21 mouse cellular contexts compared by ENCODE assay signal in the genomic region with DNA sequence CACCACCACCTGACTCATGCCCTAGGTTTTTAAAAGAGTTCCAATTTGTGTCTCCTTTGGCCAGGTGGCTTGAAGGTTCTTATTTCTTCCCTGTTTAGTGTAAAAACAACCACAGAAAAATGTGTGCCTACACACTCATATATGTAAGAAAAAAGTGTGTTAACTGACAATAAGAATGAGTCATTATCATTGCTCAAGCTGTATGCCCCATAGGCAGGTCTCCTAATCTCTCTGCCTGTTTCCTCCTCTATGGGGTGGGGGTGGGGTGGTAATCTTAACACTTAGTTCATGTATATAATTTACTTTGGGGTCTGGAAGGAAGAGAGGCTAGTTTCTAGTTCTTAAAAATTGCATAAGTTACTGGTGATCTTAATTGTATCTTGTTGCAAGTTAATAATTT.
"Had no signal": no experiment of that assay in that cellular context is flagged by ENCODE, and none has a peak within 500 bp of the region (broad histone marks: within the 10 kb centered on the region; RNA-seq: fewer than 3 reads in every experiment).

No protein-coding gene starts in this region.

- H3K9me3 ChIP-seq: liver, embryonic 15.5 days; midbrain, embryonic 12.5 days; midbrain, embryonic 15.5 days; neural tube, embryonic 12.5 days; neural tube, embryonic 15.5 days; stomach, embryonic 15.5 days had no signal

- H3K27ac ChIP-seq: kidney, postnatal 0 days; layer of hippocampus, adult 2 months; left cerebral cortex, adult 2 months; liver, embryonic 15.5 days; macrophage; midbrain, embryonic 12.5 days; midbrain, embryonic 15.5 days; neural tube, embryonic 12.5 days; neural tube, embryonic 15.5 days; stomach, embryonic 15.5 days had no signal

- DNase-seq: kidney, adult 2 months; kidney, postnatal 25 days; layer of hippocampus, adult 9-11 months; layer of hippocampus, postnatal 36 days; lung, embryonic 14.5 days; retina, postnatal 1 day; right cerebral cortex, postnatal 25 days; spleen, adult 18-20 months; thymus, postnatal 36 days had no signal

- H3K4me1 ChIP-seq: liver, embryonic 15.5 days; midbrain, embryonic 12.5 days; midbrain, embryonic 15.5 days; neural tube, embryonic 12.5 days; neural tube, embryonic 15.5 days; stomach, embryonic 15.5 days had no signal

- ATAC-seq: intestine, postnatal 0 days; lung, postnatal 0 days; midbrain, embryonic 15.5 days had no signal

- H3K4me2 ChIP-seq: liver, embryonic 15.5 days; lung, embryonic 14.5 days; midbrain, embryonic 12.5 days; midbrain, embryonic 15.5 days; neural tube, embryonic 12.5 days; neural tube, embryonic 15.5 days; stomach, embryonic 15.5 days had no signal

- H3K27me3 ChIP-seq: stomach, embryonic 15.5 days had no signal

- H3K36me3 ChIP-seq: liver, embryonic 15.5 days; midbrain, embryonic 12.5 days; midbrain, embryonic 15.5 days; neural tube, embryonic 12.5 days; neural tube, embryonic 15.5 days; stomach, embryonic 15.5 days had no signal

- H3K4me3 ChIP-seq: layer of hippocampus, adult 2 months; left cerebral cortex, adult 2 months; liver, embryonic 15.5 days; midbrain, embryonic 12.5 days; midbrain, embryonic 15.5 days; neural tube, embryonic 12.5 days; neural tube, embryonic 15.5 days; stomach, embryonic 15.5 days had no signal

- H3K9ac ChIP-seq: liver, embryonic 15.5 days; lung, embryonic 14.5 days; midbrain, embryonic 12.5 days; midbrain, embryonic 15.5 days; neural tube, embryonic 12.5 days; neural tube, embryonic 15.5 days; stomach, embryonic 15.5 days had no signal
